Mouse (Mus musculus) limb, embryonic 10.5 days (tissue): ENCODE data around the gene Fbxo46. TPM values are rescaled to one million over a fixed set of nuclear protein-coding genes. Genes with fewer than 3 reads are reported as not detected.
"Not testable (repeated sequence)": the region's sequence is repeated elsewhere in the genome, so short reads cannot be mapped to it uniquely, and the experiment has no call there.

Experiments used
- DNase-seq: peaks from one replicate; pipeline ENCODE4 v3.0.0-alpha.2; 2017; ENCODE audit warnings: low spot score
- H3K27ac ChIP-seq: fragments of 300-500 bp; sonication (generic); 2 replicates; pipeline ENCODE4 v1.5.1; 2016; ENCODE audit warnings: mild to moderate bottlenecking
- H3K27me3 ChIP-seq: fragments of 300-500 bp; sonication (generic); 2 replicates; pipeline ENCODE4 v1.6.1; 2016; ENCODE audit warnings: low read depth, mild to moderate bottlenecking; ENCODE audit not compliant: poor library complexity, severe bottlenecking
- H3K36me3 ChIP-seq: fragments of 300-500 bp; sonication (generic); 2 replicates; pipeline ENCODE4 v1.6.1; 2016; ENCODE audit warnings: mild to moderate bottlenecking, moderate library complexity
- H3K4me1 ChIP-seq: fragments of 300-500 bp; sonication (generic); 2 replicates; pipeline ENCODE4 v1.6.1; 2016
- H3K4me3 ChIP-seq: fragments of 300-500 bp; sonication (generic); 2 replicates; pipeline ENCODE4 v1.5.1; 2016; ENCODE audit warnings: mild to moderate bottlenecking, moderate library complexity
- H3K9me3 ChIP-seq: fragments of 300-500 bp; sonication (generic); replicated peaks from 2 replicates; pipeline ENCODE4 v1.6.1; 2016; ENCODE audit warnings: mild to moderate bottlenecking
- WGBS: fragments of 180-500 bp; shearing (Covaris S2); methylation state at CpG from one replicate; pipeline ENCODE4 v1.1.7; 2016; 5-methylcytosine and 5-hydroxymethylcytosine counted together
- polyA plus RNA-seq: library from polyadenylated mRNA; unstranded; fragments of >200 nt; fragmentation: Nextera tagmentation; extraction: Ambion mirVana; gene quantifications from 2 replicates; pipeline ENCODE4 v1.2.1, GENCODE M21; 2016

The Fbxo46 gene
- polyA plus RNA-seq, 1 experiment from 2014 or later, result 19.6 TPM

GRCm38 (mm10) chr7:19148875-19149541 is 29.3 kb downstream of the Fbxo46 start, which contains the start of gene Qpctl:
Qpctl (minus strand) TSS chr7:19149291.
- peak; percentile 90 for DNase-seq
- no peaks in the 10 kb centered on the region for H3K9me3 ChIP-seq
- H3K27ac ChIP-seq, result peak within 1 kb of the TSS; percentile 85
- peaks cover 26% of the 10 kb centered on the region for H3K4me1 ChIP-seq
- H3K36me3 ChIP-seq, result peaks cover 44% of the 10 kb centered on the region
- H3K4me3 ChIP-seq, result peak within 1 kb of the TSS; percentile 69
- WGBS, result under 1% methylated on average over 43 of the region's 43 CpGs
- H3K27me3 ChIP-seq, result no peaks in the 10 kb centered on the region

DNA sequence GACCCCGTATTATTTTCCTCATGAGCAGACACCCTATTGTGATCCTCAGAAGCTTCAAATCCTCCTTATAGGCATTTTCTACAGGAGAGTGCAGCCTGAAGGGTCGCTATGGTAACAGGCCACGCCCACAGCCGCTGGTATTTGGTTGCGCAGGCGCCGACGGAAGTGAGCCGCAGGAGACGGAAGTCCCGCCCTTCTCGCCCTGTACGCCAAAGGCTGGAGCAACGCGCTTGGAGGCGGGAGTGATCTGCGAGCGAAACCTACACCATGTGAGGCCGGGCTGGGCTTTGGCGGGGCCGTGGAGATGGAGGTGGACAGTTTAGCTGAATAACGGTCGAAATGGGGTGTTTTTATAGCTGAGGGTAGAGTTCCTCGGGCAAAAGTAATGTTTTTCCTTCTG is 30.0 kb downstream of the Fbxo46 start, which contains the start of gene Snrpd2:
TSS of gene Snrpd2 (plus strand) at position 97 of the 400 bp plus-strand sequence.
- Histone ChIP-seq H3K4me3 (peak within 1 kb of the TSS; percentile 69), H3K36me3 (peaks cover 50% of the 10 kb centered on the region), H3K4me1 (peaks cover 26% of the 10 kb centered on the region), H3K27me3 (no peaks in the 10 kb centered on the region), H3K9me3 (no peaks in the 10 kb centered on the region), H3K27ac (peak within 1 kb of the TSS; percentile 85)
- DNase-seq, result peak; percentile 99
- 0% methylated on average over 24 of the region's 24 CpGs for WGBS

- not testable (repeated sequence) for H3K9me3 ChIP-seq, H3K27ac ChIP-seq, H3K27me3 ChIP-seq, DNase-seq
- H3K36me3 ChIP-seq, result peaks cover 54% of the 10 kb centered on the region
- H3K4me1 ChIP-seq, result peaks cover 29% of the 10 kb centered on the region
- H3K4me3 ChIP-seq, result peak overlapping the region; percentile 69
- WGBS, result 93% methylated on average over 10 of the region's 10 CpGs
Measured at GRCm38 (mm10) chr7:19151121-19151520, 31.5 kb downstream of the Fbxo46 start.

- no peak for DNase-seq
- H3K4me3 ChIP-seq, result no peak overlapping the region
- H3K27ac ChIP-seq, result no peak overlapping the region
- peaks cover 30% of the 10 kb centered on the region for H3K4me1 ChIP-seq
- WGBS, result 88% methylated on average over 8 of the region's 8 CpGs
- no peaks in the 10 kb centered on the region for H3K9me3 ChIP-seq
- peaks cover 49% of the 10 kb centered on the region for H3K36me3 ChIP-seq
- peaks cover 23% of the 10 kb centered on the region for H3K27me3 ChIP-seq
Measured at GRCm38 (mm10) chr7:19154796-19155195, 35.1 kb downstream of the Fbxo46 start.

GRCm38 (mm10) chr7:19155825-19156475 is 36.3 kb downstream of the Fbxo46 start:
- no peak overlapping the region for H3K4me3 ChIP-seq
- H3K36me3 ChIP-seq, result peaks cover 49% of the 10 kb centered on the region
- peaks cover 35% of the 10 kb centered on the region for H3K27me3 ChIP-seq
- 54% methylated on average over 13 of the region's 13 CpGs for WGBS
- DNase-seq, result no peak
- H3K27ac ChIP-seq, result no peak overlapping the region
- H3K9me3 ChIP-seq, result no peaks in the 10 kb centered on the region
- peaks cover 31% of the 10 kb centered on the region for H3K4me1 ChIP-seq

DNA sequence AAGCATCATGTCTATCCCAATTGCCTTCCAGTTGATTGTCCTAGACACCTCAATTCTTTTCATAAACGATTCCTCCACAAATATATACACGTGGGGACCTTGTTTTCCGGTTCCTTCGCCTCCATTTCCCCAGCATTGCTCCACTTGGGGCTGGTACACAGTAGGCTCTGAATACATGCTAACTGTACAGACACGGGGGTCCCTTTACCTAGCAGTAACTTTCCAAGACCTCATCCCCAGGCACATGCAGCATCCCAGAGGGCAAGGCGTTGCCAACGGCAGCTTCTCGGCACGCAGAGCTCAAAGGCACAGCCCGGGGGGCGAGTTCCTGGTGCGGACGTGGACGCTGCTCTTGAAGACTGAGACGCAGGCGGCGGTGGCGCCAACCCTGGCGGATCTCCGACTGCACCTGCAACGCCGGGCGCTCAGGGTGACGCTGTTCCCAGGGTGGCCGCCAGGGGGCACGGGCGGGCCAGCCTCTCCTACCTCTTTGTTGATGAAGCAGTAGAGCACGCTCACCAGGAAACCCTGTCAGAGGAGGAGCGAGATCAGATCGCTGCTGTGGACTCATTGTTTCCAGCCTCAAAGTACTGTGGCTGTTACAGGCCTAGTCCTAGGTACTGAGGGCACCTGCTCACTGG is 37.6 kb downstream of the Fbxo46 start:
- Histone ChIP-seq H3K27ac (peak overlapping the region; percentile 69), H3K27me3 (peaks cover 44% of the 10 kb centered on the region)
- WGBS, result 6% methylated on average over 30 of the region's 30 CpGs

GRCm38 (mm10) chr7:19158601-19159000 is 38.9 kb downstream of the Fbxo46 start:
- WGBS, result 51% methylated on average over 11 of the region's 11 CpGs
- H3K27ac ChIP-seq, result no peak overlapping the region
- no peaks in the 10 kb centered on the region for H3K9me3 ChIP-seq
- peaks cover 57% of the 10 kb centered on the region for H3K27me3 ChIP-seq
- H3K4me3 ChIP-seq, result no peak overlapping the region
- DNase-seq, result no peak
- peaks cover 24% of the 10 kb centered on the region for H3K36me3 ChIP-seq
- peaks cover 31% of the 10 kb centered on the region for H3K4me1 ChIP-seq

More for the DNA sequence above, 37.6 kb downstream of the Fbxo46 start:
- Histone ChIP-seq H3K4me3 (peak overlapping the region; percentile 28), H3K9me3 (no peaks in the 10 kb centered on the region), H3K36me3 (peaks cover 38% of the 10 kb centered on the region), H3K4me1 (peaks cover 27% of the 10 kb centered on the region)
- peak; percentile 95 for DNase-seq

- WGBS, result 10% methylated on average over 18 of the region's 18 CpGs
- H3K36me3 ChIP-seq, result peaks cover 16% of the 10 kb centered on the region
- peaks cover 39% of the 10 kb centered on the region for H3K4me1 ChIP-seq
- H3K4me3 ChIP-seq, result peak overlapping the region; percentile 52; the same call in 1 of the 2 replicates
- H3K27me3 ChIP-seq, result peaks cover 65% of the 10 kb centered on the region
- no peaks in the 10 kb centered on the region for H3K9me3 ChIP-seq
- H3K27ac ChIP-seq, result no peak overlapping the region
- no peak for DNase-seq
Measured at GRCm38 (mm10) chr7:19159411-19159810, 39.8 kb downstream of the Fbxo46 start.

GRCm38 (mm10) chr7:19160115-19160514 is 40.5 kb downstream of the Fbxo46 start:
- peaks cover 72% of the 10 kb centered on the region for H3K27me3 ChIP-seq
- DNase-seq, result peak; percentile 80
- H3K9me3 ChIP-seq, result no peaks in the 10 kb centered on the region
- H3K36me3 ChIP-seq, result peaks cover 9% of the 10 kb centered on the region
- peak overlapping the region; percentile 52 for H3K4me3 ChIP-seq
- H3K4me1 ChIP-seq, result peaks cover 46% of the 10 kb centered on the region
- H3K27ac ChIP-seq, result no peak overlapping the region
- 2% methylated on average over 20 of the region's 20 CpGs for WGBS

DNA sequence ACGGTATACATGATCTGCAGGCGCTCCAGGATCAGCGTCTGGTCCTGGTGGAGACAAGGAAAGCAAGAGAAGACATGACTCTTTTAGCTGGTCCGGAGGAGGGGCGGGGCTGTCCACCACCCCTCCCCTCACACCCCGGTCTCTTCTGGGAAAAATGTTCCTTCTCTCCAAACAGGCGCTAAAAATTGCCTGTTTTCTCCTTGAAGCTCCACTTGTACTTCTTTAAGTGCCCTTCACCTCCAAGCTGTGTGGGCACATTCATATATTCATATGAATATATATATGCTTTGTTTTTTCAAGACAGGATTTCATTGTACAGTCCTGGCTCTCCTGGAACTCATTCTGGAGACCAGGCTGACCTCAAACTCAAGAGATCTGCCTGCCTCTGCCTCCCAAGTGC is 43.3 kb downstream of the Fbxo46 start:
- peaks cover 79% of the 10 kb centered on the region for H3K27me3 ChIP-seq
- H3K4me1 ChIP-seq, result peaks cover 43% of the 10 kb centered on the region
- H3K4me3 ChIP-seq, result no peak overlapping the region
- no peak for DNase-seq
- no peaks in the 10 kb centered on the region for H3K36me3 ChIP-seq
- no peak overlapping the region for H3K27ac ChIP-seq
- no peaks in the 10 kb centered on the region for H3K9me3 ChIP-seq
- 88% methylated on average over 7 of the region's 7 CpGs for WGBS

DNA sequence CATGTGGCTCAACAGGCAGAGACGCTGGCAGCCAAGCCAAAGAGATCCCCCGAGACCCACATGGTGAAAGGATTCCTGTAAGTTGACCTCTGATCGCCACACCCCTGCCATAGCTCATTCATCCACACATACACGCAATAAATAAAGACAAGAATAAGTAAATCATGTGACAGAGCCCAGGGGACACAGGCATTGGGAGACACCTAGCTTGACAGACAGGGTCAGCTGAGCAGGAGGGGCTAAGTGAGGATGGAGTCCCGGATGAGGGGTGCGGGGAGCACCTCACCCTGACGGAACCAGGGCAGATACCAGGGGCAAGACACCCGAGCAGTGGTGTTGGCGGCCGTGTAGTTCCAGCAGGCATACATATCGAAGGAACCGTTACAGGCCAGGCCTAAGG is 44.1 kb downstream of the Fbxo46 start:
- H3K4me1 ChIP-seq, result peaks cover 43% of the 10 kb centered on the region
- WGBS, result 23% methylated on average over 12 of the region's 12 CpGs
- no peaks in the 10 kb centered on the region for H3K9me3 ChIP-seq
- H3K4me3 ChIP-seq, result peak overlapping the region; percentile 18
- no peak for DNase-seq
- no peak overlapping the region for H3K27ac ChIP-seq
- no peaks in the 10 kb centered on the region for H3K36me3 ChIP-seq
- H3K27me3 ChIP-seq, result peaks cover 80% of the 10 kb centered on the region

- Histone ChIP-seq H3K27me3 (peaks cover 75% of the 10 kb centered on the region), H3K4me3 (peak overlapping the region; percentile 18), H3K36me3 (no peaks in the 10 kb centered on the region), H3K4me1 (peaks cover 43% of the 10 kb centered on the region), H3K9me3 (no peaks in the 10 kb centered on the region), H3K27ac (no peak overlapping the region)
- DNase-seq, result peak; percentile 48
- 3% methylated on average over 6 of the region's 6 CpGs for WGBS
Measured at GRCm38 (mm10) chr7:19164189-19164588, 44.5 kb downstream of the Fbxo46 start.

GRCm38 (mm10) chr7:19164978-19165377 is 45.3 kb downstream of the Fbxo46 start:
- DNase-seq, result no peak
- Histone ChIP-seq H3K4me3 (peak overlapping the region; percentile 23; the same call in 1 of the 2 replicates), H3K4me1 (peaks cover 35% of the 10 kb centered on the region), H3K27me3 (peaks cover 73% of the 10 kb centered on the region), H3K36me3 (no peaks in the 10 kb centered on the region), H3K27ac (no peak overlapping the region), H3K9me3 (no peaks in the 10 kb centered on the region)
- WGBS, result 3% methylated on average over 13 of the region's 13 CpGs
